Mouse (Mus musculus): ENCODE measurements at regions not wholly inside any gene's neighbourhood (a gene's known extent, or its start where the extent isn't known, plus 50 kb on each side); places are given as distances from the start of the nearest gene placed in this dataset.

DNA sequence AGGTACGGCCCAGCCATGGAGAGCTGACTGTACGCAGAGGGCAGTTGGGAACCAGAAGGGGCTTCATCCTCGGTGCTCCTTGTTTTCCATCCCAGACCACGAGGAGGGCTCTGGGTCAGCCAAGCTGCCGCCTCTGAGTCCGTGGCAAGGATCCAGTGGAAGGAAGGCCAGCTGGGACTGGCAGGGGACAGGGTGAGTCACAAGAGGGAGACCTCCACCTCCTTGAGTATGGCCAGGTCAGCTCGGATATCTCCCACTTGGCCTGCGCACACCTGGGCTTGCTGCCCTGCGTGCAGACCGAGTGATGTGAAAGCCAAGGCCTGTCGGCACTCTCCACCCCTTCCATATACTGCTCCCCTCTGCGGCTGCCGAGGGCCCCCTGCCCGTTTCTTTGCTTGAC, 270.9 kb upstream of the Rtl1 start:
- no peak for TF ChIP-seq CTCF (IDR thresholded peaks at IDR 0.05; ENCODE audit: control insufficient read depth, insufficient read depth, insufficient replicate concordance, low read depth, low read length)
- TF ChIP-seq POLR2A (IDR thresholded peaks at IDR 0.05; ENCODE audit: control insufficient read depth, low read depth, low read length): no peak
